Mouse (Mus musculus) gastrocnemius, adult 18-20 months (tissue): Measurements from ENCODE around the gene Necap2. TPM values are rescaled to one million over a fixed set of nuclear protein-coding genes. Genes with fewer than 3 reads are reported as not detected.

Source experiments
- DNase-seq: peaks from one replicate; pipeline ENCODE4 v3.0.0; 2021; ENCODE audit warnings: low spot score
- total RNA-seq, 2 experiments: library from RNA; stranded (reverse); gene quantifications; 2 replicates each; pipeline ENCODE4 v1.2.3; 2021

Necap2 gene
- total RNA-seq, 2 experiments from 2014 or later: 12.9 to 16.2 TPM

- DNase-seq: peak; percentile 33
Observed at GRCm38 (mm10) chr4:141033606-141034549, 44.3 kb downstream of the Necap2 start.

- peak; percentile 88 for DNase-seq
Observed at GRCm38 (mm10) chr4:141031733-141032132, 46.4 kb downstream of the Necap2 start.

GRCm38 (mm10) chr4:141030541-141031206 is 47.5 kb downstream of the Necap2 start:
- DNase-seq: no peak

GRCm38 (mm10) chr4:141024992-141025391 is 53.2 kb downstream of the Necap2 start:
- no peak for DNase-seq

GRCm38 (mm10) chr4:141024052-141024451 is 54.1 kb downstream of the Necap2 start:
- DNase-seq: no peak

- no peak for DNase-seq
Observed at GRCm38 (mm10) chr4:141021614-141021929, 56.6 kb downstream of the Necap2 start.

GRCm38 (mm10) chr4:141020811-141021613 is 57.1 kb downstream of the Necap2 start:
- DNase-seq: no peak

GRCm38 (mm10) chr4:141020220-141020619 is 57.9 kb downstream of the Necap2 start:
- no peak for DNase-seq

GRCm38 (mm10) chr4:141017657-141018436 is 60.3 kb downstream of the Necap2 start:
- DNase-seq: no peak

Other genes starting within 250 kb of the Necap2 start
- under 1 TPM; 0.07 to 0.21 TPM for gene Padi1, start 232.6 kb downstream of the Necap2 start, total RNA-seq
- 100 to 1,000 TPM; 129 to 189 TPM for gene Padi2, start 172.0 kb downstream of the Necap2 start, total RNA-seq
- 100 to 1,000 TPM; 630 to 677 TPM for gene Sdhb, start 117.2 kb downstream of the Necap2 start, total RNA-seq
- 10 to 100 TPM; 16.2 to 21.1 TPM for gene Atp13a2, start 91.5 kb downstream of the Necap2 start, total RNA-seq
- gene Mfap2, start 67.9 kb downstream of the Necap2 start, total RNA-seq: 1 to 10 TPM; 1.1 to 2.3 TPM
- 1 to 10 TPM; 2.0 to 2.5 TPM for gene Crocc, start 17.8 kb downstream of the Necap2 start, total RNA-seq
- gene Spata21, start 10.0 kb upstream of the Necap2 start, total RNA-seq: not detected
- 100 to 1,000 TPM; 160 to 163 TPM for gene Szrd1, start 61.4 kb upstream of the Necap2 start, total RNA-seq
- gene Fbxo42, start 69.6 kb upstream of the Necap2 start, total RNA-seq: 10 to 100 TPM; 10.8 to 11.2 TPM
- under 1 TPM in 1 of 2 experiments, not detected in 1; 0.31 TPM for gene Rsg1, start 135.6 kb upstream of the Necap2 start, total RNA-seq
- gene Arhgef19, start 161.1 kb upstream of the Necap2 start, total RNA-seq: under 1 TPM; 0.32 to 0.33 TPM
- 1 to 10 TPM; 1.6 to 2.9 TPM for gene Epha2, start 222.9 kb upstream of the Necap2 start, total RNA-seq